Comparison of ENCODE assay signal across 12 mouse cellular contexts in the genomic region with DNA sequence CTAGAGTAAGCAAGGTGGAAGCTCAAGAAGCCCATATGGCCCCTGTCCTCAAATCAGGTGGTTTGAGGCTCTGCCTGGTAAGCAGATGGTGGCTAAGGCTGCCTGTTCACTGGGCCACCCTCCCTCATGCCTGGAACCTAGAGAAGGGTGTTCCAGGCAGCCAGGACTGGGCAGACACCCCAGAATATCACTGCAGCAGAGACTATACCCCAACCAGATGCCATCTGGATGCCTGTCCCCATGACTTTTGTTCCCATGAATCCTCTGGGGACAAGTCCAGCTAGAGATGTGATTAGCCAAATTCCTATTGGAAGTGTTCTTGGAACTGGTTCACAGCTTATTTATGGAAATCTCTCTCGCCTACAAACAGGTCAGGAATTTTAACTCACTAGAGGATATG.
A peak's percentile ranks its signal among the peaks of the same experiment; 100 is the strongest.
DNase-seq lines count a peak whose midpoint lies in the region; ATAC-seq lines count a peak whose summit lies in the region.
"Had no signal": no experiment of that assay in that cellular context is flagged by ENCODE, and none has a peak within 500 bp of the region (broad histone marks: within the 10 kb centered on the region; RNA-seq: fewer than 3 reads in every experiment).

No protein-coding gene starts in this region.

- H3K27me3 ChIP-seq in heart, embryonic 12.5 days (replicated peaks) = no peaks in the 10 kb centered on the region
- no peaks in the 10 kb centered on the region for H3K27me3 ChIP-seq in liver, embryonic 12.5 days (replicated peaks)

- 39% methylated on average over 1 of the region's 1 CpGs for WGBS in heart, embryonic 12.5 days
- WGBS in liver, embryonic 12.5 days (ENCODE audit: insufficient replicate concordance) = 35% methylated on average over 1 of the region's 1 CpGs

- H3K9ac ChIP-seq in heart, embryonic 12.5 days = no peak overlapping the region
- H3K9ac ChIP-seq in liver, embryonic 12.5 days = no peak overlapping the region

- no peak for ATAC-seq in heart, embryonic 12.5 days (ENCODE audit: insufficient number of reproducible peaks, low FRiP score)
- no peak for ATAC-seq in liver, embryonic 12.5 days
- ATAC-seq: activated CD4-positive, CD25-positive, alpha-beta regulatory T cell, adult 4 months; lung, postnatal 0 days had no signal

- no peak overlapping the region for H3K4me2 ChIP-seq in heart, embryonic 12.5 days
- no peak overlapping the region for H3K4me2 ChIP-seq in liver, embryonic 12.5 days

- H3K36me3 ChIP-seq in heart, embryonic 12.5 days = no peaks in the 10 kb centered on the region
- H3K36me3 ChIP-seq in liver, embryonic 12.5 days = no peaks in the 10 kb centered on the region

- H3K9me3 ChIP-seq in heart, embryonic 12.5 days (replicated peaks) = no peaks in the 10 kb centered on the region
- H3K9me3 ChIP-seq in liver, embryonic 12.5 days (replicated peaks) = no peaks in the 10 kb centered on the region

- DNase-seq in heart, adult 11 months = peak; percentile 96
- peak; percentile 30 for DNase-seq in Muller cell, postnatal 12 days (ENCODE audit: inconsistent ontology term)
- peak; percentile 84 to 90 for DNase-seq in cerebellum, adult 18-20 months
- DNase-seq in heart, postnatal 10 days = peak; percentile 67 to 72
- DNase-seq in embryo, embryonic 11 days = no peak
- DNase-seq in left cerebral cortex, adult 8-10 months (ENCODE audit: low spot score in 2 of 2) = no peak
- DNase-seq: kidney, postnatal 36 days; midbrain, embryonic 14.5 days had no signal

- intact Hi-C loops in heart, postnatal 10 days (cut with DNase I) = loop anchor here (5.0 kb wide), 1 partner anchor 51 kb away; no protein-coding TSS in a partner anchor

- H3K4me1 ChIP-seq in heart, embryonic 12.5 days (replicated peaks) = no peaks in the 10 kb centered on the region
- H3K4me1 ChIP-seq in liver, embryonic 12.5 days = no peaks in the 10 kb centered on the region

- no peak overlapping the region for H3K27ac ChIP-seq in heart, embryonic 12.5 days (ENCODE audit: poor library complexity, severe bottlenecking)
- H3K27ac ChIP-seq in liver, embryonic 12.5 days = no peak overlapping the region

- no peak overlapping the region for H3K4me3 ChIP-seq in heart, embryonic 12.5 days
- no peak overlapping the region for H3K4me3 ChIP-seq in liver, embryonic 12.5 days

Comparison
In these comparisons a context has a peak if more than half of its experiments do, and no peak if none do; other contexts are left out.
1. DNase-seq: peak in heart, adult 11 months (single experiment), Muller cell, postnatal 12 days (single experiment), cerebellum, adult 18-20 months (2 of 2) and heart, postnatal 10 days (2 of 2); none in embryo, embryonic 11 days (single experiment) and left cerebral cortex, adult 8-10 months (0 of 2).